Mouse (Mus musculus): ENCODE results near the gene Rad52. TPM values are rescaled to one million over a fixed set of nuclear protein-coding genes. Genes with fewer than 3 reads are reported as not detected.

Gene Rad52
- 20.2 TPM for polyA plus RNA-seq (2014; fragmentation: Illumina TruSeq; extraction: RNeasy Lipid Tissue Mini Kit (QIAGEN cat#74804))

GRCm38 (mm10) chr6:119902204-119903080 is at the start of gene Rad52:
Gene Rad52 (plus strand): TSS chr6:119902698.

Other genes with a start within 250 kb of the Rad52 start
- gene Erc1, start 54.5 kb upstream of the Rad52 start, polyA plus RNA-seq (2014; fragmentation: Illumina TruSeq; extraction: RNeasy Lipid Tissue Mini Kit (QIAGEN cat#74804)) = 31.8 TPM
- 929 TPM for gene Wnk1, start 136.0 kb downstream of the Rad52 start, polyA plus RNA-seq (2014; fragmentation: Illumina TruSeq; extraction: RNeasy Lipid Tissue Mini Kit (QIAGEN cat#74804))
- 1.7 TPM for gene Ninj2, start 190.7 kb downstream of the Rad52 start, polyA plus RNA-seq (2014; fragmentation: Illumina TruSeq; extraction: RNeasy Lipid Tissue Mini Kit (QIAGEN cat#74804))